Mouse (Mus musculus): Measurements from ENCODE around the gene Syngr2.
"Not testable (repeated sequence)": the region's sequence is repeated elsewhere in the genome, so short reads cannot be mapped to it uniquely, and the experiment has no call there.

Syngr2 gene

GRCm38 (mm10) chr11:117781199-117781821, 28.2 kb upstream of the Syngr2 start:
- no peak for DNase-seq (ENCODE audit: low spot score)

DNA sequence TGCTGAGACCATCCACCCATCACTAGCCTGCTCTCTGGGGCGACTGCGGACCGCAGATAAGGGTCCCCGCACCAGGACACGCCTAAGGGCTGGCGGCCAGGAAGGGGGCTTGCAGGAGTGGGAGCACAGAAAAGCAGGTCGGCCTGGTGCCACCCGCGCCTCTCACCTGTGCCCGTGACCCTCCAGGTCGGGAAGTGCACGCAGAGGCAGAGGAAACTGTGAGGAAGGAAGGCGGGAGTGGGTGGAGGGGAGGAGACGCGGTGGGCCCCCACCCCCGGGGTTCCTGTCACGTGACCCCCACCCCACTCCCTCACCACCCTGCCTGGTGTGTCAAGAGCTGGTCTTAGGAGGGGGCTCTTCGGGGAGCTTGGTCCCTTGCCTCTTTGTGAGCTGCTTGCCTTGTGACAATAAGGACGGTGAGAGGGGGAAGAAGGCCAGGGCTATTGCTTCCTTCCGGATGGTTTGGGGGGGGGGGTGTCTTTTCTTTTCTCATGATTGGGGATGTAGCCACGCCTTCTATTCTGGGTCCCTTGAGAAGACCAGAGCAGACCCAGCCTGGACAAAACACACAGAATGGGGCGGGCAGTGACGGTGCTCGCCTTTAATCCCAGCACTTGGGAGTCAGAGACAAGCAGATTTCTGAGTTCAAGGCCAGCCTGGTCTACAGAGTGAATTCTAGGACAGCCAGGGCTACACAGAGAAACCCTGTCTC, 27.3 kb upstream of the Syngr2 start, which contains the start of the genes Tmc8 and Tmc6:
TSS of gene Tmc8 (plus strand) at position 84 of the 712 bp plus-strand sequence.
TSS of gene Tmc6 (minus strand) at position 206 of the 712 bp plus-strand sequence.
- no peak for DNase-seq (ENCODE audit: low spot score)

DNA sequence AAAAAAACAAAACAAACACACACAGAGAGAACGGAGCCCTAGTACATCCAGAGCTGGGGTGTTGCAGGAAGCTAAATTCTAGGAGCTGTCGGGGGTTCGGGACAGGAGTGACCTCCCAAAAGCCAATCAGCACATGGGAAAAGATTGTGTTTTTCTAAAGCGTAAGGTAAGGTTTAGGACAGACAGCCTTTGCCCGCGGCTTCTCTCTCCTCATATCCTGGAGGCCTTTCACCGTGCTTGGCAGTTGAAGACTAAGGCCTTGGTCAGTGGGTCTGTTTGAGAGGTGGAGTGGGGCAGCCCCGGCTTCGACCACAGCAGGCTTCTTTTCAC, 26.8 kb upstream of the Syngr2 start:
- DNase-seq (ENCODE audit: low spot score): no peak

GRCm38 (mm10) chr11:117783089-117783488, 26.4 kb upstream of the Syngr2 start:
- peak; percentile 82 for DNase-seq (ENCODE audit: low spot score)

GRCm38 (mm10) chr11:117783683-117784309, 25.7 kb upstream of the Syngr2 start:
- peak; percentile 23 for DNase-seq (ENCODE audit: low spot score)

DNA sequence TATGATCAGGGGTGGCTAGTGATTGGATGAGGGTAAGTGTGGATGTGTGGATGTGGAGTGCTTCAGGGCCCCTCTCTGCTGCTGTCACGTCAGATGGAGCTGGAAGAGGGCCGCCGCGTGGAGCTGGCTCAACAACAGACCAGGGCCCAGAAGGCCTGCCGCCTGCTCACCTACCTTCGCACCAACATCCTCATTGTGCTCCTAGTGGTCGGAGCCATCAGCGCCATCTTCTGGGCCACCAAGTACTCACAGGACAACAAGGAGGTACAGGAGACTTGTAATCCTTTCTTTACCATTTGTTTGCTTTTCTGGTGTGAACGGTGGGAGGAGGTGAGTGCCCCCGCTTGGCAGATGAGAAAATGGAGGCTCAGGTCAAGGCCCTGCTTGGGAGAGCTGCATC, 23.2 kb upstream of the Syngr2 start:
- peak; percentile 26 for DNase-seq (ENCODE audit: low spot score)

DNA sequence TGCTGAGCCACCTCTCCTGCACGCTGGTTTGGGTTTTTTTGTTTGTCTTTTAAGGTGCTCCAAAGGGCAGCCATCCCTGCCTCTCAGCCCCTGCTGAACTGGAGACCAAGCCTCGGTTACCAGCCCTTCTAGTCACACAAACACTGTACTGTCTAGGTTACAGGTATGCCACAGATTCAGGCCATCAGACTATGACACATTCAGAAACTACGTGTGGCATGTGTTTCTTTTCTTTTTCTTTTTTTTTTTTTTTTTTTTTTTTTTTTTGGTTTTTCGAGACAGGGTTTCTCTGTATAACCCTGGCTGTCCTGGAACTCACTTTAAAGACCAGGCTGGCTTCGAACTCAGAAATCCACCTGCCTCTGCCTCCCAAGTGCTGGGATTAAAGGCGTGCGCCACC, 21.0 kb upstream of the Syngr2 start:
- not testable (repeated sequence) for DNase-seq (ENCODE audit: low spot score)

DNA sequence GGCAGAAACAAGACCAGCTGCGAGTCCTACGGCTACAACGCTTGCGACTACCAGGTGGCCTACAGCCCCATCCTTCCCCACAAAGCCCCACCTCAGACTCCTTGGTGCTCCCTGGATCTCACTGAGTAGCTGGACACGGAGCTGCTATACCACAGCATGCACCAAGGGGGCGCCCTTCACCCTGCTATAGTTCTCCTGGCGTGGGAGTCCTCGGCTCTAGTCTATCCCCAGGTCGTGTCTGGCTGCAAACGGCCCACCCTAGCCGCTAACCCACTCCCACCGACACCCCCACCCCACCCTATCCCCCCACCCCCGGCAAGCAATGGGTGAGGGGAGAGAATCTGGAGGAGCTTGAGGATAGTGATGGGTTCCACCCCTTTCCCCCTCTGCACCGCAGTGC, 19.2 kb upstream of the Syngr2 start:
- DNase-seq (ENCODE audit: low spot score): peak; percentile 83

- peak; percentile 24 for DNase-seq (ENCODE audit: low spot score)
Measured at GRCm38 (mm10) chr11:117790703-117791440, 18.6 kb upstream of the Syngr2 start.

- DNase-seq (ENCODE audit: low spot score): no peak
Measured at GRCm38 (mm10) chr11:117791441-117791761, 18.1 kb upstream of the Syngr2 start.

DNA sequence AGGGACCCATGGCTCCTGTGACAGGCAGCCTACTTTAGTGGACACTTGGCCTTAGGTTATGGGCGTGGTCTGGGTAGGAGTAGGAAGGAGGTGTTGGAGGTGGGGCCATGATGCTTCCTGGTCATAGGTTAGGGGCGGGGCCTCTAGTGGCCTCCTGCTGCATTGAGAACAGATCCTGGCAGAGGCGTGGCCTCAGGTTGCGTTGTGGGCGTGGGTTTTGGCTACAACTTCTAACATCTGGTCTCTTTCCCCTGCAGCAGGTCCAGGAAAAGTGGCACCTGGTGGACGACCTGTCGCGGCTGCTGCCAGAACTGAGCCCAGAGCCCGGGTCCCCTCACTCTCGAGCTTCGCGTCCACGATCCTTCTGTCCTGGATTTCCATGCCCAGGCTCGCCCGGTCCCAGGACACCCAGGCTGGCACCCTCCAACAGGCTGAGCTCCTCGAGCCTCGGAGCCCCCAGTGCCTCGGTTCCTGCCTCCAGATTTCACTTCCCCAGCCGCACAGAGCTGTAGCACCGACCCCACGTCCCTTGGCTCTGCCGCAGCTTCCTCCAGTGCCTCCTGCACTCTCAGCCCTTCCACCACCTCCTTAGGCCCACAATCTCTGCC, 17.1 kb upstream of the Syngr2 start:
- peak; percentile 38 for DNase-seq (ENCODE audit: low spot score)

- DNase-seq (ENCODE audit: low spot score): no peak
Measured at GRCm38 (mm10) chr11:117794035-117794551, 15.4 kb upstream of the Syngr2 start.

DNA sequence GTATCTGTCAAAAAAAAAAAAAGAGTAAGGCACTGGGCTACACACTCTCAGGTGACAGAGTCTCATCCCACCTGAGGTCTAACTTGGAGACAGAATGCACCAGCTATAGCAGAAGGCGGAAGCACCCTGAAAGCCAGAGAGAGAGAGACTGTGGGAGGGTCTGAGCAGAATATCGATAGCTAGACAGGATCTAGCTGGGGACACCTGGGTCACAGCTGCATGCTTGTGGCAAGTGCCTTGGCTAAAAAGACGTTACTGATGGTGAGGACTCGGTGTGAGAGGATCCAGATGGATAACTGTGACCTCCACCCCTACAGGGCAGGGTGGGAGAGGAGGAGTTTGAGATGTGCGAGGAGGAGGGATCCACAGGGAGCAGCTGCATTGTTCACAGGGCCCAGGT, 12.5 kb upstream of the Syngr2 start:
- DNase-seq (ENCODE audit: low spot score): no peak

DNA sequence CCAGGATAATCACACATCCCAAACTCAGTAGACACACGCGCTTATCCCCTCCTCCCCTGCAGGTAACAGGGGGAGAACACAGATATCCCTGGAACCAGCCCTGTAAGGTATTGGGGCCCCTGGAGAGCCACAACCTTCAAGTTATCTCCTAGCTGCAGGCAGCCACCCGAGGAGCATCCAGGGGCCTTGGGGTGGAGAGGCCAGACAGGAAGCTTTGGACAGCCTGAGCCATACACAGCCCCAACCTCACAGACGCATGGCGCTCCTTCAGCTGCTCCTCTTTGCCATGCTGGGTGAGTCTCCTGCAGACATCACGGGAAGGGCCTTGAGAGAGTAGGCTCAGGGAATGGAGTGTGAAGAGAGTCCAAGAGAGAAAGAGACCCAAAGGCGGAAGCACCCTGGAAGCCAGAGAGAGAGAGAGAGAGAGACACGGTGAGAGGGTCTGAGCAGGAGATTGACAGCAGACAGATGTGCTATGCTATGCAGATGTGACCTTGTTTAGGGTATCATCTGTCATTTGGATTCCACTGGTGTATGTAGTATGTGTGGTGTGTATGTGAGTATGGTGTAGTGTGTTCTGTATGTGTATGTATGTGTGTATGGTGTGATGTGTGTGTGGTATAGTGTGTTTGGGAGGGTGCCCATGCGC, 11.8 kb upstream of the Syngr2 start, which contains the start of gene 6030468B19Rik:
TSS of gene 6030468B19Rik (plus strand) at position 150 of the 649 bp plus-strand sequence.
- no peak for DNase-seq (ENCODE audit: low spot score)

DNA sequence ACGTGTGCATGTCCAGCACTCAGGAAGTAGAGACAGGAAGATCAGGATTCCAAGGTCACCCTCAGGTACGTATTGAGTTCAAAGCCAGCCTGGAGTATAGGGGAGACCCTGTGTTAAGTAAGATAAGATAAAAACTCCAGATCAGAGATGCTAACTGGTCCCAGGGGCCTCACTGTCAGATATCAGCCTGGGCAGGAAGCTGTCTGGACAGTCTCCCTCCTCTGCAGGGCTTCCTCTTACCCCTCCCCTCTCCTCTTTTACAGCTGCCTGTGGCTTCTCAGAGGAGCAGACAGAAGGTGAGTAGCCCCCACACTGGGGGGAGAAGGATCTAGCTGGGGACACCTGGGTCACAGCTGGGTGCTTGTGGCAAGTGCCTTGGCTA, 11.3 kb upstream of the Syngr2 start:
- no peak for DNase-seq (ENCODE audit: low spot score)

- DNase-seq (ENCODE audit: low spot score): no peak
Measured at GRCm38 (mm10) chr11:117799174-117799573, 10.3 kb upstream of the Syngr2 start.

GRCm38 (mm10) chr11:117800038-117800437, 9.4 kb upstream of the Syngr2 start:
- no peak for DNase-seq (ENCODE audit: low spot score)

DNA sequence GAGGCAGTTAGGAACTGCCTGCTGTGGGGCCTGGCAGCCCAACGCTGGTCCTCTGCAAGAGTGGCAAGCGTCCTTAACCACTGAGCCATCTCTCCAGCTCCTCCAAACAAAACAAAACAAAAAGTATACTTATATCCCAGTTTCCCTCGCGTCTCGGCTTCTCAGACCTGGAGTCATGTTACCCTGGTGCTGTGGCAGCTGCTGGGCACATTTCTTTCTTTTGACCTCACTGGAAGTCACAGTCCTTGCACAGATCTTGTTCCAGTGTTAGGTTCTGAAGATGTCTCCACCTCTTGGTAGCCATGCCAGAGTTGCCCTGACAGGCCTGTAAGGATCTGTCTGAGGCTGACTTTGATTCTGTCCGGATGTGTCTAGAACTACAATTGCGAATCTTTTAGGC, 7.8 kb upstream of the Syngr2 start:
- no peak for DNase-seq (ENCODE audit: low spot score)

DNA sequence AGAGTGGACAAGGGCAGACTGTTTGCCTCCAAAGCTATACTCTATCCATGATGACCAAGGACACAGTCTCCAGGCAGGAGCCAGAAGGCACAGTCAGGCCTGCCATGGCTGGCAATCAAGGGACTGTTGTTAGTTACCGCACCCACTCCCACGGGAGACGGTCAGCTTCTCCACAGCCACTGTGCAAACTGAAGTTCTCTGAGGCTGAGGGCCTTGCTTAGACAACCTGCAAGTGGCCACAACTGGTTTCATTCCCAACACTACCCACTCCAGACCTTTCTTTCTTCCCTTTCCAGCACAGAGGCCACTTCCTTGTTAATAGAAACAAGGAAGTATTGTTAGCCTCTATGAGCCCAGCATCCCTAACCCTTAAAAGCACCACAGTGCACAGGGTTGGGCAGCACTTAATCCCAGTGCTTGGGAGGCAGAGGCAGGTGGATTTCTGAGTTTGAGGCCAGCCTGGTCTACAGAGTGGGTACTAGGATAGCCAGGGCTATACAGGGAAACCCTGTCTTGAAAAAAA, 6.2 kb upstream of the Syngr2 start:
- no peak for DNase-seq (ENCODE audit: low spot score)

GRCm38 (mm10) chr11:117806781-117807180, 2.7 kb upstream of the Syngr2 start:
- DNase-seq (ENCODE audit: low spot score): no peak

DNA sequence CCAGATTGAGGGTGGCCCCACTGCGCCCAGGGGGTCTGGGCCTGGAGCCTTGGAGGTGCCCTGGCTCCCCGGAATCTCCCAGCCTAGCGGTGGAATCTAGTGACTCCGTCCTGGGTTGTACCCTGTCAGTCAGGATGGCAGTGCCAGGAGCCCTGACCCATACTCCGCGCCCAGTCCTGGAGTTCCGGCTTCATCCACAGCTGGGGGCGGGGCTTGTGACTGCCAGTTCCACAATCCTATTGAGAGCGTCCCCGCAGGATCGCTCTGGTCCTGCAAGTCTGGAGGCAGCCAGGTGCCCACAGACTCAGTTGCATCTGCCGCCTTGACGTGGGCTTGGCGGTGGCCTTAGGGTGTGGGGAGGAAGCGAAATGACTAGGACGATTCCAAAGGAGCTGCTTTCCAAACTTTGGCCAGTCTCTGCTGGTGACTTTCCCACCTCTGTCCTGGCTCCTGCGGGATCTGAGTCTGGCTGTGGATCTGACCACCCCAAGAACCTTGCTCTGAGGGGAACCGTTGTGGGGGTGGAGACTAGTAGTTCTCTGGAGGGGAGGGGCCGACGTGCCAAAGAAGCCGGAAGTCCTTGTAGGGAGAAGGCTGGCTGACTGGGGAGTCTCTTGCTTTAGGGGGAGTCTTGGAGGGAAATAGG, 1.1 kb downstream of the Syngr2 start:
- peak; percentile 88 for DNase-seq (ENCODE audit: low spot score)
